Mouse (Mus musculus) megakaryocyte-erythroid progenitor cell, adult 5 weeks (primary cell): ENCODE measurements around the gene Olfr906. TPM values are rescaled to one million over a fixed set of nuclear protein-coding genes. Genes with fewer than 3 reads are reported as not detected.

ENCODE experiments used
- polyA plus RNA-seq: library from polyadenylated mRNA; stranded (reverse); fragments of >175 nt; gene quantifications from 2 replicates; pipeline ENCODE4 v1.2.3, GENCODE M21; 2012

Olfr906 gene
- not detected in 2 replicates for polyA plus RNA-seq

GRCm38 (mm10) chr9:38486785-38487184, at the start of gene Olfr906:
TSS of gene Olfr906 (plus strand) at chr9:38487085.

DNA sequence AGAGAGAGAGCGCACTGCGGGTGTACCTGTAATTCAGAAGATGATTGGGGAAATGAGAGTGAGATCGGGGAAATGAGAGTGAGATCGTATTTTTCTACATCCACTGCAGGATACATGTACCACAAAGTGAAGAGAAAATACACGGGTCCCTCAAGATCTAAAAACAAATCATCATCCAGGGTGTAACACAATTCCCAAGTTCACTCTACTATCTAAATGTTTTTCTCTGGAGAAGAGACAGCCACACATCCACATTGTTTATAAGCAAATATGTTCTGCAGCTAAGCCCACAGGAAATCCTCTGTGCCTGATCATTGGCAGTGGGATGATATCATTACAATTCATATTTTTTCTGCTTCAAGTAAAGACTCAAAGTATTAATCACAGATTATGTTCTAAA, 39.5 kb upstream of the Olfr906 start, which contains the start of gene Olfr902:
Gene Olfr902, plus strand, starts transcription at position 301 of the 400 bp plus-strand sequence.

DNA sequence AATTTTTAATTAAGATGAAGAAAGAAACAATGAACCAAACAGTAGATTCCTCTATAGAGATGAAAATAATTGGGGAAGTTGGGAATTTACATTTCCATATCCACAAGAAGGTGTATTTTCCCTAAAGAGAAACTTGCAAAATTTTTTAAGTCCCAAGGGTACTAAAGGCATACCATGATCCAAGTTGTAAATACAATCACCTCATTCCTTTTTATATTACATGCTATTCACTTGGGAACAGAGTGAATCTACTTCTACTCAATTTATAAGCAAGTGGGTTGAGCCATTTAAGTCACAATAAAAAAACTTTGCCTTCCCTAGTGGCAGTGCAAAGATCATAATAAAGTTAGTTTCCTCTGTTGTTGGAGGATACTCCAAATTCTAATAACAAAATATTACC, 24.0 kb upstream of the Olfr906 start, which contains the start of gene Olfr904:
Gene Olfr904, plus strand, starts transcription at position 301 of the 400 bp plus-strand sequence.

DNA sequence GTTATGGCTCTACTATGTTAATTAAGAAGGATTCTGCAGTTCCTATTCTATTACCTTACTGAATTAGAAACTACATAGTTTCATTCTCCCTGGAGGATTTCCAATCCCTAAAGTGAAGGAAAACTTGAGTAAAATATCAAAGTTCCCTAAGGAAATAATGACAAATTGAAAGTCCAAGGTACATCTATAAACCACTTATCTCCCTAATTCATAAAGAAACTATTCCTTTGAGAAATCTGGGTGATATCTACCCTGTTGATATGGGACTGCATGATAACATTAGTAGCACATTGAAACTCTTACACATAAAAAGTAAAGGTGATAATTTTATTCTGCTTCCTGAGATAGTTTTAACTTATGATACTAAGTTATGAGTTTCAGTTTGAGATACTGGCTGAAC, 16.1 kb upstream of the Olfr906 start, which contains the start of gene Olfr905:
Gene Olfr905, plus strand, starts transcription at position 301 of the 400 bp plus-strand sequence.

GRCm38 (mm10) chr9:38495501-38495900, 8.6 kb downstream of the Olfr906 start, which contains the start of gene Olfr907:
TSS of gene Olfr907 (plus strand) at chr9:38495801.

DNA sequence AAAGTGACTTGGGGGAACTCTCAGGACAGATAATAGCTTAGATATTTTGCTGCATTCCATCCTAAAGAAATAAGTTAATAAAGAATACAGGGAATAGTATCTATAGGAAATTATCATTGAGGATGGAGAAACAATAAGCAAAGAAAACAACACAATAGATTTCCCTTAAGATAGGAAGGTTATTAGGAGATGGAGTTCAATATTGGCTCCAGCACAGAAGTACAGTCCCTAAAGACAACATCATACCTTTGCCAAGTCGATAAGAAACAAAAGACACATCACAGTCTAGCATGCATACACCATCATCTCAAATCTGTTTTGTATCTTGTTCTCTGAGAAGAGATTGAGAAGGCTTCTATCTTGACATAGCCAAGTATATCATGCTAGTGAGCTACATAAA, 34.4 kb downstream of the Olfr906 start, which contains the start of gene Olfr911-ps1:
Gene Olfr911-ps1, plus strand, starts transcription at position 301 of the 400 bp plus-strand sequence.

DNA sequence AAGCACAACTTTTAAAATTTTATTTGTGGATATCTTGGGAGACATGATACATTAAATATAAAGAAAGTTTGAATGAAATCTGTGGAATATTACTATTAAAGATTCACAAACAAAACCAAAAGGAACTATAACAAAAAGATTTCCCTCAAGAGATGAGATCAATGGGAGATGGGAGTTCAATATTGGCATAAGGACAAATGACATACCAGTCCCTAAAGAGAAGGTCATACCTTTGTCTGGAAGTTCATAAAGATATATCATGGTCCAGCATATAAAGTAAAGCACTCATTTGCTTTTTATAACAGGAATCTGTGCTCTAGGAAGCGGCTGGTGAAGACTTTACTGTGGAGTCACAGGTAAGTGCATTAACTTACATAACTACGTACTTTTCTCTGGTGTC, 50.7 kb downstream of the Olfr906 start, which contains the start of gene Olfr910:
Gene Olfr910, plus strand, starts transcription at position 301 of the 400 bp plus-strand sequence.

Other genes with a start within 250 kb of the Olfr906 start
- gene Olfr143, start 234.3 kb upstream of the Olfr906 start, polyA plus RNA-seq, result not detected in 2 replicates
- not detected in 2 replicates for gene Olfr895, start 219.2 kb upstream of the Olfr906 start, polyA plus RNA-seq
- not detected in 2 replicates for gene Olfr896-ps1, start 196.0 kb upstream of the Olfr906 start, polyA plus RNA-seq
- gene Olfr25, start 158.0 kb upstream of the Olfr906 start, polyA plus RNA-seq, result 0.02 TPM in 1 of 2 replicates, not detected in the other
- 0.03 and 0.04 TPM in 2 replicates for gene Olfr898, start 138.7 kb upstream of the Olfr906 start, polyA plus RNA-seq
- gene Olfr250, start 120.2 kb upstream of the Olfr906 start, polyA plus RNA-seq, result not detected in 2 replicates
- gene Olfr251, start 110.0 kb upstream of the Olfr906 start, polyA plus RNA-seq, result not detected in 2 replicates
- not detected in 2 replicates for gene Olfr147, start 85.4 kb upstream of the Olfr906 start, polyA plus RNA-seq
- not detected in 2 replicates for gene Olfr901, start 57.6 kb upstream of the Olfr906 start, polyA plus RNA-seq
- not detected in 2 replicates for gene Olfr902, start 39.4 kb upstream of the Olfr906 start, polyA plus RNA-seq
- 0.02 TPM in 1 of 2 replicates, not detected in the other for gene Olfr904, start 23.9 kb upstream of the Olfr906 start, polyA plus RNA-seq
- not detected in 2 replicates for gene Olfr905, start 16.0 kb upstream of the Olfr906 start, polyA plus RNA-seq
- gene Olfr907, start 8.7 kb downstream of the Olfr906 start, polyA plus RNA-seq, result not detected in 2 replicates
- not detected in 2 replicates for gene Olfr911-ps1, start 34.5 kb downstream of the Olfr906 start, polyA plus RNA-seq
- not detected in 2 replicates for gene Olfr910, start 50.8 kb downstream of the Olfr906 start, polyA plus RNA-seq
- gene Olfr912, start 93.1 kb downstream of the Olfr906 start, polyA plus RNA-seq, result not detected in 2 replicates
- gene Olfr913, start 105.7 kb downstream of the Olfr906 start, polyA plus RNA-seq, result not detected in 2 replicates
- not detected in 2 replicates for gene Olfr914, start 118.0 kb downstream of the Olfr906 start, polyA plus RNA-seq
- not detected in 2 replicates for gene Olfr916, start 172.8 kb downstream of the Olfr906 start, polyA plus RNA-seq
- not detected in 2 replicates for gene Olfr917, start 178.8 kb downstream of the Olfr906 start, polyA plus RNA-seq
- not detected in 2 replicates for gene Olfr918, start 187.5 kb downstream of the Olfr906 start, polyA plus RNA-seq
- not detected in 2 replicates for gene Olfr919, start 216.6 kb downstream of the Olfr906 start, polyA plus RNA-seq
- gene Vwa5a, start 231.2 kb downstream of the Olfr906 start, polyA plus RNA-seq, result 0.67 and 1.2 TPM in 2 replicates